Mouse (Mus musculus): Measurements from ENCODE around the gene Olfr1168. TPM values are rescaled to one million over a fixed set of nuclear protein-coding genes. Genes with fewer than 3 reads are reported as not detected.
"Not testable (repeated sequence)": the region's sequence is repeated elsewhere in the genome, so short reads cannot be mapped to it uniquely, and the experiment has no call there.

The Olfr1168 gene
- not detected in 2 replicates for total RNA-seq (2014; rRNA removed)
- polyA plus RNA-seq (2015; fragmentation: Nextera tagmentation; extraction: Ambion mirVana) = not detected in 2 replicates

DNA sequence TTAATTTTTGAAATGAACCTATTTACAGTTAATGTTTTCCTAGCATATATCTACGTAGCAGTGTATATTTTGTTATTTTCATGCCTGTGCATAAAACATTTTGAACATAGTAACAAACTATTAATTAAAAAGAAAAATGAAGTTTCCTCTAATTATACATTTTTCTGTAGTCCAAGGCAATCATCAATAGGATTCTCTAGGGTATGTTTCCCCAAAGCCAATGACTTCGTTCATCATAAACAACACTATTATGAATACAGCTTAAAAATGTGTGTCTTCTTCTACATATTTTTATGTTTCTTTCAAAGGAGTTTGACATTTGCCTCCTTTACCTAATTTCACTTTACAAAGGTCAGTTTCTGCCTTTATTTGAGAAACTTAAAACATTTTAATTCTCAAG, at the start of gene Olfr1168:
Gene Olfr1168, plus strand, starts transcription at position 301 of the 400 bp plus-strand sequence.
- DNase-seq (ENCODE audit: low spot score) (no peak), ATAC-seq (ENCODE audit: low FRiP score) (no peak)
- WGBS = 83% methylated on average over 2 of the region's 2 CpGs
- Histone ChIP-seq H3K4me1 (ENCODE audit: insufficient read depth, low read length) (no peaks in the 10 kb centered on the region), H3K4me3 (ENCODE audit: low read depth, low read length) (no peak within 1 kb of the TSS), H3K4me2 (ENCODE audit: low read depth, low read length, poor library complexity, severe bottlenecking) (no peak within 1 kb of the TSS), H3K27me3 (ENCODE audit: insufficient read depth, low read length) (no peaks in the 10 kb centered on the region), H3K36me3 (ENCODE audit: insufficient read depth, low read length) (no peaks in the 10 kb centered on the region), H3K27ac (ENCODE audit: low read depth, low read length) (no peak within 1 kb of the TSS), H3K9me3 (ENCODE audit: low read length) (no peaks in the 10 kb centered on the region), H3K9ac (replicated peaks; ENCODE audit: low read length, poor library complexity, severe bottlenecking) (no peak within 1 kb of the TSS)
- no peak for TF ChIP-seq CTCF (IDR thresholded peaks at IDR 0.05)

DNA sequence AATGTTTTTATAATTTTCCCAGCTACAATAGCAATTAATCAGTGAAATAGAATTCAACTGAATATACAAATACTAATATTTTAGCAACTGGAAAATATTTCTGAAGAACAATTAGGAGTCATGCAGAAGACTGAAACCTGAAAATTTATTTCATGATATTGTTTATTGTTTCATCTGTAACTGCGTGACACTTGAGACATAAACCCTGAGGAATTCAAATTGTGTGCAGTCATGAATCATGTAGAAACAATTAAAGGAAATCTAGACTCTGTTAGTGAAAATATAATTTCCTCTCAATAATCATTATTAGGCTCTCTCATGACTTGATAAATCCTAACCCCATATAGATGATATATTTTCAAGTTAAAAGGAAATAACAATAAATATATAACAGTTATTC, 26.6 kb upstream of the Olfr1168 start, which contains the start of gene Olfr1167:
Gene Olfr1167, minus strand, starts transcription at position 101 of the 400 bp plus-strand sequence.
- not testable (repeated sequence) for H3K9ac ChIP-seq (replicated peaks; ENCODE audit: low read length, poor library complexity, severe bottlenecking); H3K9me3 ChIP-seq (ENCODE audit: low read length); DNase-seq (ENCODE audit: low spot score); H3K4me1 ChIP-seq (ENCODE audit: insufficient read depth, low read length); H3K36me3 ChIP-seq (ENCODE audit: insufficient read depth, low read length); H3K27ac ChIP-seq (ENCODE audit: low read depth, low read length); H3K4me2 ChIP-seq (ENCODE audit: low read depth, low read length, poor library complexity, severe bottlenecking); H3K27me3 ChIP-seq (ENCODE audit: insufficient read depth, low read length); H3K4me3 ChIP-seq (ENCODE audit: low read depth, low read length); ATAC-seq (ENCODE audit: low FRiP score)
- WGBS = 88% methylated on average over 1 of the region's 1 CpGs

DNA sequence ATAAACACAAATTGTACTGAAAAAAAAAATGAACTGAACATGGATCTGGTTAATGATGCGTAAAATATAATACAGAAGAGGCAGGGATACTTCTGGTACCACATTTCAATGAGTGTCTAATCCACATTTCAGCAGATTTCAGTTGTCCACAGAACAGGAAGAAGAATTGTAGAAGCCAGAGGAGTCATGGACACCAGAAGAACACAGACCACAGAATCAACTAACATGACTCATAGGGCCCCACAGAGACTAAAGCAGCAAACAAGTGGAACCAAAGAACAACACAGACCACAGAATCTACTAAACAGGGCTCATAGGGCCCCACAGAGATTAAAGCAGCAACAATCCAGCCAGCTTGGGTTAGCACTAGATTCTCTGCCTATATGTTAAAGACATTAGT, 39.1 kb downstream of the Olfr1168 start:
- H3K4me1 ChIP-seq (ENCODE audit: insufficient read depth, low read length) = no peaks in the 10 kb centered on the region
- ATAC-seq (ENCODE audit: low FRiP score) = no peak
- no peak overlapping the region for H3K4me3 ChIP-seq (ENCODE audit: low read depth, low read length)
- H3K4me2 ChIP-seq (ENCODE audit: low read depth, low read length, poor library complexity, severe bottlenecking) = no peak overlapping the region
- no peak overlapping the region for H3K27ac ChIP-seq (ENCODE audit: low read depth, low read length)
- H3K9me3 ChIP-seq (ENCODE audit: low read length) = no peaks in the 10 kb centered on the region
- 90% methylated on average over 1 of the region's 1 CpGs for WGBS
- H3K27me3 ChIP-seq (ENCODE audit: insufficient read depth, low read length) = no peaks in the 10 kb centered on the region
- DNase-seq (ENCODE audit: low spot score) = no peak
- H3K36me3 ChIP-seq (ENCODE audit: insufficient read depth, low read length) = no peaks in the 10 kb centered on the region
- H3K9ac ChIP-seq (replicated peaks; ENCODE audit: low read length, poor library complexity, severe bottlenecking) = no peak overlapping the region
- no peak for TF ChIP-seq CTCF (IDR thresholded peaks at IDR 0.05)

DNA sequence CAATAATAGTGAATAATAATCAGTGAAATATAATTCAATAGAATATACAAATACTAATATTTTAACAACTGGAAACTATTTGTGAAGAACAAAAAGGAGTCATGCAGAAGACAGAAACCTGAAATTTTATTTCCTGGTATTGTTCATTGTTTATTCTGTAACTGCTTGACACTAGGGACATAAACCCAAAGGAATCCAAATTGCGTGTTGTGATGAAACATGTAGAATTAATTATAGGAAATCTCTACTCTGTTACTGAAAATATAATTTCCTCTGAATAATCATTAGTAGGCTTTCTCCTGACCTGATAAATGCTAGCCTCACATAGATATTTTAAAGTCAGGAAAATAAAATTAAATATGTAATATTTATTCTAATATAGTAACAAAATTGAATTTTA, 46.6 kb downstream of the Olfr1168 start, which contains the start of gene Olfr1170:
Gene Olfr1170, minus strand, starts transcription at position 101 of the 400 bp plus-strand sequence.
- no peak within 1 kb of the TSS for H3K9ac ChIP-seq (replicated peaks; ENCODE audit: low read length, poor library complexity, severe bottlenecking)
- H3K4me2 ChIP-seq (ENCODE audit: low read depth, low read length, poor library complexity, severe bottlenecking) = no peak within 1 kb of the TSS
- TF ChIP-seq CTCF (IDR thresholded peaks at IDR 0.05) = no peak
- no peak for DNase-seq (ENCODE audit: low spot score)
- H3K27me3 ChIP-seq (ENCODE audit: insufficient read depth, low read length) = no peaks in the 10 kb centered on the region
- no peaks in the 10 kb centered on the region for H3K9me3 ChIP-seq (ENCODE audit: low read length)
- H3K27ac ChIP-seq (ENCODE audit: low read depth, low read length) = no peak within 1 kb of the TSS
- no peaks in the 10 kb centered on the region for H3K4me1 ChIP-seq (ENCODE audit: insufficient read depth, low read length)
- H3K36me3 ChIP-seq (ENCODE audit: insufficient read depth, low read length) = no peaks in the 10 kb centered on the region
- ATAC-seq (ENCODE audit: low FRiP score) = no peak
- no peak within 1 kb of the TSS for H3K4me3 ChIP-seq (ENCODE audit: low read depth, low read length)
- 93% methylated on average over 1 of the region's 1 CpGs for WGBS

Other genes starting within 250 kb of the Olfr1168 start
- not detected in 2 replicates for gene Olfr1155, start 236.7 kb upstream of the Olfr1168 start, total RNA-seq (2014; rRNA removed)
- gene Olfr1155, start 236.7 kb upstream of the Olfr1168 start, polyA plus RNA-seq (2015; fragmentation: Nextera tagmentation; extraction: Ambion mirVana) = not detected in 2 replicates
- not detected in 2 replicates for gene Olfr1156, start 228.8 kb upstream of the Olfr1168 start, total RNA-seq (2014; rRNA removed)
- not detected in 2 replicates for gene Olfr1156, start 228.8 kb upstream of the Olfr1168 start, polyA plus RNA-seq (2015; fragmentation: Nextera tagmentation; extraction: Ambion mirVana)
- gene Olfr1157, start 213.6 kb upstream of the Olfr1168 start, total RNA-seq (2014; rRNA removed) = not detected in 2 replicates
- not detected in 2 replicates for gene Olfr1157, start 213.6 kb upstream of the Olfr1168 start, polyA plus RNA-seq (2015; fragmentation: Nextera tagmentation; extraction: Ambion mirVana)
- gene Olfr74, start 207.2 kb upstream of the Olfr1168 start, total RNA-seq (2014; rRNA removed) = not detected in 2 replicates
- not detected in 2 replicates for gene Olfr74, start 207.2 kb upstream of the Olfr1168 start, polyA plus RNA-seq (2015; fragmentation: Nextera tagmentation; extraction: Ambion mirVana)
- gene Olfr1158, start 191.8 kb upstream of the Olfr1168 start, total RNA-seq (2014; rRNA removed) = not detected in 2 replicates
- not detected in 2 replicates for gene Olfr1158, start 191.8 kb upstream of the Olfr1168 start, polyA plus RNA-seq (2015; fragmentation: Nextera tagmentation; extraction: Ambion mirVana)
- not detected in 2 replicates for gene Olfr1160, start 173.6 kb upstream of the Olfr1168 start, total RNA-seq (2014; rRNA removed)
- not detected in 2 replicates for gene Olfr1160, start 173.6 kb upstream of the Olfr1168 start, polyA plus RNA-seq (2015; fragmentation: Nextera tagmentation; extraction: Ambion mirVana)
- not detected in 2 replicates for gene Olfr1161, start 159.1 kb upstream of the Olfr1168 start, total RNA-seq (2014; rRNA removed)
- not detected in 2 replicates for gene Olfr1161, start 159.1 kb upstream of the Olfr1168 start, polyA plus RNA-seq (2015; fragmentation: Nextera tagmentation; extraction: Ambion mirVana)
- not detected in 2 replicates for gene Olfr73, start 144.2 kb upstream of the Olfr1168 start, total RNA-seq (2014; rRNA removed)
- gene Olfr73, start 144.2 kb upstream of the Olfr1168 start, polyA plus RNA-seq (2015; fragmentation: Nextera tagmentation; extraction: Ambion mirVana) = not detected in 2 replicates
- gene Olfr1162, start 130.8 kb upstream of the Olfr1168 start, total RNA-seq (2014; rRNA removed) = not detected in 2 replicates
- not detected in 2 replicates for gene Olfr1162, start 130.8 kb upstream of the Olfr1168 start, polyA plus RNA-seq (2015; fragmentation: Nextera tagmentation; extraction: Ambion mirVana)
- gene Olfr1163, start 110.0 kb upstream of the Olfr1168 start, total RNA-seq (2014; rRNA removed) = not detected in 2 replicates
- not detected in 2 replicates for gene Olfr1163, start 110.0 kb upstream of the Olfr1168 start, polyA plus RNA-seq (2015; fragmentation: Nextera tagmentation; extraction: Ambion mirVana)
- gene Olfr1164, start 87.9 kb upstream of the Olfr1168 start, total RNA-seq (2014; rRNA removed) = not detected in 2 replicates
- not detected in 2 replicates for gene Olfr1164, start 87.9 kb upstream of the Olfr1168 start, polyA plus RNA-seq (2015; fragmentation: Nextera tagmentation; extraction: Ambion mirVana)
- gene Olfr1166, start 53.6 kb upstream of the Olfr1168 start, total RNA-seq (2014; rRNA removed) = not detected in 2 replicates
- gene Olfr1166, start 53.6 kb upstream of the Olfr1168 start, polyA plus RNA-seq (2015; fragmentation: Nextera tagmentation; extraction: Ambion mirVana) = not detected in 2 replicates
- gene Olfr1167, start 26.7 kb upstream of the Olfr1168 start, total RNA-seq (2014; rRNA removed) = not detected in 2 replicates
- not detected in 2 replicates for gene Olfr1167, start 26.7 kb upstream of the Olfr1168 start, polyA plus RNA-seq (2015; fragmentation: Nextera tagmentation; extraction: Ambion mirVana)
- gene Olfr1170, start 46.5 kb downstream of the Olfr1168 start, total RNA-seq (2014; rRNA removed) = not detected in 2 replicates
- not detected in 2 replicates for gene Olfr1170, start 46.5 kb downstream of the Olfr1168 start, polyA plus RNA-seq (2015; fragmentation: Nextera tagmentation; extraction: Ambion mirVana)
- not detected in 2 replicates for gene Olfr1173, start 98.0 kb downstream of the Olfr1168 start, total RNA-seq (2014; rRNA removed)
- gene Olfr1173, start 98.0 kb downstream of the Olfr1168 start, polyA plus RNA-seq (2015; fragmentation: Nextera tagmentation; extraction: Ambion mirVana) = not detected in 2 replicates
- gene Olfr1174-ps, start 133.3 kb downstream of the Olfr1168 start, total RNA-seq (2014; rRNA removed) = not detected in 2 replicates
- gene Olfr1174-ps, start 133.3 kb downstream of the Olfr1168 start, polyA plus RNA-seq (2015; fragmentation: Nextera tagmentation; extraction: Ambion mirVana) = not detected in 2 replicates
- gene Olfr1175-ps, start 145.3 kb downstream of the Olfr1168 start, total RNA-seq (2014; rRNA removed) = not detected in 2 replicates
- not detected in 2 replicates for gene Olfr1175-ps, start 145.3 kb downstream of the Olfr1168 start, polyA plus RNA-seq (2015; fragmentation: Nextera tagmentation; extraction: Ambion mirVana)
- gene Olfr1176, start 154.8 kb downstream of the Olfr1168 start, total RNA-seq (2014; rRNA removed) = not detected in 2 replicates
- not detected in 2 replicates for gene Olfr1176, start 154.8 kb downstream of the Olfr1168 start, polyA plus RNA-seq (2015; fragmentation: Nextera tagmentation; extraction: Ambion mirVana)
- not detected in 2 replicates for gene Olfr1177-ps, start 164.6 kb downstream of the Olfr1168 start, total RNA-seq (2014; rRNA removed)
- gene Olfr1177-ps, start 164.6 kb downstream of the Olfr1168 start, polyA plus RNA-seq (2015; fragmentation: Nextera tagmentation; extraction: Ambion mirVana) = not detected in 2 replicates
- gene Olfr1178, start 205.2 kb downstream of the Olfr1168 start, total RNA-seq (2014; rRNA removed) = not detected in 2 replicates
- gene Olfr1178, start 205.2 kb downstream of the Olfr1168 start, polyA plus RNA-seq (2015; fragmentation: Nextera tagmentation; extraction: Ambion mirVana) = not detected in 2 replicates
- not detected in 2 replicates for gene Olfr1179, start 224.6 kb downstream of the Olfr1168 start, total RNA-seq (2014; rRNA removed)
- not detected in 2 replicates for gene Olfr1179, start 224.6 kb downstream of the Olfr1168 start, polyA plus RNA-seq (2015; fragmentation: Nextera tagmentation; extraction: Ambion mirVana)
- not detected in 2 replicates for gene Olfr1180, start 237.3 kb downstream of the Olfr1168 start, total RNA-seq (2014; rRNA removed)
- not detected in 2 replicates for gene Olfr1180, start 237.3 kb downstream of the Olfr1168 start, polyA plus RNA-seq (2015; fragmentation: Nextera tagmentation; extraction: Ambion mirVana)
- gene Olfr1181, start 244.3 kb downstream of the Olfr1168 start, total RNA-seq (2014; rRNA removed) = not detected in 2 replicates
- not detected in 2 replicates for gene Olfr1181, start 244.3 kb downstream of the Olfr1168 start, polyA plus RNA-seq (2015; fragmentation: Nextera tagmentation; extraction: Ambion mirVana)